Mouse (Mus musculus) kidney, adult 2 months (tissue): ENCODE results near the gene Bach1. TPM values are rescaled to one million over a fixed set of nuclear protein-coding genes. Genes with fewer than 3 reads are reported as not detected.
A peak's percentile ranks its signal among the peaks of the same experiment; 100 is the strongest.
"Not testable (repeated sequence)": the region's sequence is repeated elsewhere in the genome, so short reads cannot be mapped to it uniquely, and the experiment has no call there.

Experiments used
- DNase-seq: peaks from one replicate; pipeline ENCODE4 v3.0.0; 2021
- H3K27ac ChIP-seq: fragments of 200-500 bp; 2 replicates; pipeline ENCODE4 v1.5.1; 2012; ENCODE audit warnings: low read depth, low read length, control low read depth, inconsistent platforms; ENCODE audit not compliant: insufficient read depth
- H3K27me3 ChIP-seq: fragments of 200-500 bp; replicated peaks from 2 replicates; pipeline ENCODE4 v1.6.1; 2012; ENCODE audit warnings: mild to moderate bottlenecking, moderate library complexity, low read length, inconsistent platforms; ENCODE audit not compliant: control insufficient read depth, insufficient read depth
- H3K36me3 ChIP-seq: fragments of 200-500 bp; 2 replicates; pipeline ENCODE4 v1.6.1; 2012; ENCODE audit warnings: mild to moderate bottlenecking, moderate library complexity, low read length, inconsistent platforms; ENCODE audit not compliant: control insufficient read depth, insufficient read depth
- H3K4me1 ChIP-seq: fragments of 200-500 bp; 2 replicates; pipeline ENCODE4 v1.6.1; 2011; ENCODE audit warnings: low read length; ENCODE audit not compliant: control insufficient read depth, insufficient read depth
- H3K4me3 ChIP-seq: fragments of 200-500 bp; 2 replicates; pipeline ENCODE4 v1.5.1; 2011; ENCODE audit warnings: mild to moderate bottlenecking, low read depth, low read length, control low read depth; ENCODE audit not compliant: insufficient read depth
- CTCF ChIP-seq: fragments of 200-500 bp; conservative IDR thresholded peaks from 2 replicates; pipeline ENCODE4 v1.5.1; 2011; ENCODE audit warnings: low read depth, mild to moderate bottlenecking, control low read depth, low read length, moderate library complexity, mixed read lengths; ENCODE audit not compliant: insufficient read depth, insufficient read length
- POLR2A ChIP-seq: fragments of 200-500 bp; IDR thresholded peaks from one replicate; pipeline ENCODE4 v1.6.1; 2011; ENCODE audit warnings: low read depth, low read length, control low read depth
- WGBS: fragments of 180-500 bp; shearing (Covaris S2); methylation state at CpG from one replicate; pipeline ENCODE4 v1.1.7; 2018; 5-methylcytosine and 5-hydroxymethylcytosine counted together
- polyA plus RNA-seq: library from polyadenylated mRNA; depleted of rRNA; stranded (reverse); fragments of >200 nt; gene quantifications from 2 replicates; pipeline ENCODE4 v1.2.3, GENCODE M21; 2012

Gene Bach1
- polyA plus RNA-seq, 1 experiment: 9.7 TPM

GRCm38 (mm10) chr16:87681848-87682247 lies 16.9 kb upstream of the Bach1 start:
- no peaks in the 10 kb centered on the region for H3K36me3 ChIP-seq
- TF ChIP-seq POLR2A (no peak), CTCF (no peak)
- no peaks in the 10 kb centered on the region for H3K27me3 ChIP-seq
- no peak overlapping the region for H3K27ac ChIP-seq
- no peak for DNase-seq
- H3K4me3 ChIP-seq: no peak overlapping the region
- 72% methylated on average over 3 of the region's 3 CpGs for WGBS
- peaks cover 7% of the 10 kb centered on the region; the same call in 1 of the 2 replicates for H3K4me1 ChIP-seq

- H3K4me3 ChIP-seq: no peak overlapping the region
- TF ChIP-seq POLR2A: no peak
- no peak for TF ChIP-seq CTCF
- WGBS: 81% methylated on average over 1 of the region's 1 CpGs
- H3K4me1 ChIP-seq: 0 out of 2 replicates have a peak, but pooled peaks cover 4% of the 10 kb centered on the region
- H3K27me3 ChIP-seq: no peaks in the 10 kb centered on the region
- H3K27ac ChIP-seq: no peak overlapping the region
- peak; percentile 21 for DNase-seq
- no peaks in the 10 kb centered on the region for H3K36me3 ChIP-seq
These were observed 12.3 kb upstream of the Bach1 start for GRCm38 (mm10) chr16:87686458-87686857.

DNA sequence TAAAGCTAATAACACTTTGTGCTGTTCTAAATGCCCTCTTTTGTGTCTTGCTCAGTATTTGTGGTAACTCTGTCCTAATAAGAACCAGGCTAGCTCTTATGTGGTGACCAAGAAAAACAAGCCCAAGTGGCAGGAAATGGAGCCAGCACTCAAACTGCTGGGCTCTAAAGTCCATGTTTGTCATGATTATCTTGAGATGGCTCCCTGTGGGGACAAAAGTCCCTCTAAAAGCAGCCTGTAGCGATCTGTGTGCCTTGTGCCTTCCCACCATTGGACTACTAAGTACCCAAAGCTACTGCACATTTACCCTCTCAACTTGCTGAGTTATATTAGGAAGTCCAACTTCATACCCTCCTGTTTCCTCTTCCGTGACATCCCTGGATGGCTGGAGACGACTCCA lies 11.4 kb upstream of the Bach1 start:
- no peaks in the 10 kb centered on the region for H3K36me3 ChIP-seq
- no peak for DNase-seq
- no peak overlapping the region for H3K4me3 ChIP-seq
- no peaks in the 10 kb centered on the region for H3K4me1 ChIP-seq
- no peak overlapping the region for H3K27ac ChIP-seq
- 74% methylated on average over 3 of the region's 3 CpGs for WGBS
- no peaks in the 10 kb centered on the region for H3K27me3 ChIP-seq
- no peak for TF ChIP-seq CTCF
- no peak for TF ChIP-seq POLR2A

DNA sequence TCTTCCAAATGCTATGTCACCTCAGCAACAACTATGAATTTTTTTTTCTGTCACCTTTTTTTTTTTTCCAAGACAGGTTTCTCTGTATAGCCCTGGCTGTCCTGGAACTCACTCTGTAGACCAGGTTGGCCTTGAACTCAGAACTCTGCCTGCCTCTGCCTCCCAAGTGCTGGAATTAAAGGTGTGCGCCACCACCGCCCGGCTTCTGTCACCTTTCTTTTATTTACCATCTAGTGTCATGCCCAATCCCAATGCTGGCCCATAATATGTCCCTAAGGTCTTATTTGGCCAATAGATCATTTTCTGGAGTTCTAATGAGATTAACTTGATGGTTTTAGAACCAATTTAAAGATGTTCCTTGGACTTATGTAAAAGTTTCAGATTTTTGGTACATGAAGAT lies 10.4 kb upstream of the Bach1 start:
- not testable (repeated sequence) for H3K4me1 ChIP-seq, DNase-seq, H3K36me3 ChIP-seq, H3K4me3 ChIP-seq, H3K27ac ChIP-seq, H3K27me3 ChIP-seq
- WGBS: 97% methylated on average over 3 of the region's 3 CpGs

DNA sequence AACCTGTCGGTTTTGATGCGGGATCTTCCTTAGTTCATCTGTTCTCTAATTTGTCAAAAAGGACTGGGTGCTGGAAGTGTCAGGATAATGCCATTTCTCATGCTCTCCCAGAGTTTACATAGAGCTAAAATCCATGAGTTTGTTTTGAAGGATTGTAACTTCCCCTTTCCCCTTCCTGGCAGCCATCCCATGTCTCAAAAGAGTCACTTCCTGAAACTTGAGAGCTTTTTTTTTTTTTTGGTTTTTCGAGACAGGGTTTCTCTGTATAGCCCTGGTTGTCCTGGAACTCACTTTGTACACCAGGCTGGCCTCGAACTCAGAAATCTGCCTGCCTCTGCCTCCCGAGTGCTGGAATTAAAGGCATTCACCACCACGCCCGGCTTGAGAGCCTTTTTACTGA lies 9.9 kb upstream of the Bach1 start:
- not testable (repeated sequence) for H3K36me3 ChIP-seq, H3K27me3 ChIP-seq, H3K4me3 ChIP-seq, H3K27ac ChIP-seq, H3K4me1 ChIP-seq
- 66% methylated on average over 7 of the region's 7 CpGs for WGBS
- peak; percentile 63 for DNase-seq

DNA sequence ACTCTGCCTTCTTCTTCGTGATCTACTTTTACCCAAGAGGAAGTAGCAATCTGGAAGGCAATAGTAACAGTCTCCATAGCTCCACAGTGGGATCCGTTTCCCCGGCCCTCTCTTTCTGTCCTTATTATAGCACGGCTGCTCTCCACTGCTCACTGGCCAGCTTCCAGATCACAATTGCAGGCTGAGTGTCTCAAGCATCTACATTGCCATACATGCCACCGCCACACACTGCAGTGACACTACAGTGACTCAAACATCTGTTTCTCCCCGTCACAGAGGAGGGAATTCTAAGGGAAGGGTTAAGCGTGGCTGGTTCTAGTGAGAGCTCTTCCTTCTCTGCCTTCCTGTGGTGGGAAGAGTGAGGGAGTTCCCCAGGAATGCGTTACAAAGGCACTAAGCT lies 9.5 kb upstream of the Bach1 start:
- H3K27ac ChIP-seq: peak overlapping the region; percentile 49; the same call in 1 of the 2 replicates
- no peaks in the 10 kb centered on the region for H3K4me1 ChIP-seq
- 63% methylated on average over 8 of the region's 8 CpGs for WGBS
- DNase-seq: no peak
- H3K4me3 ChIP-seq: no peak overlapping the region
- TF ChIP-seq POLR2A: no peak
- TF ChIP-seq CTCF: no peak
- no peaks in the 10 kb centered on the region for H3K36me3 ChIP-seq
- H3K27me3 ChIP-seq: no peaks in the 10 kb centered on the region

DNA sequence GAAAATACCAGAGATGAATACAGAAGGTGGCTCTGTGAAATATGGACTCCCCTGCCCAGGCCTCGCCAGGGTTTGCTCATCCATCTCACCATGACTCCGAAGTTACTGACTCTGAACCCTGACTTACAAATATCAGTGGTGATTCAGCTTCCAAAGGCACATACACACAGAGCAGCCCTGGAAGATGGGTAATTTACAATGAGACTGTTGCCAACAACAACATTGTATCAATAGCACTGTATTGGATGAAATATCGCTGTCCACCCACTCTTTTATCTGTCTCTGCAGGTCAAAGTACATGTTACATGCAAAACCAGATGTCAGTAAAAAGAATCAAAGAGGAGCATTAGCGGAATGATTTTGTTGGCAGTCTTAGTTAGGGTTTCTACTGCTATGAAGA lies 8.2 kb upstream of the Bach1 start:
- H3K36me3 ChIP-seq: no peaks in the 10 kb centered on the region
- TF ChIP-seq POLR2A: no peak
- TF ChIP-seq CTCF: no peak
- no peak overlapping the region for H3K4me3 ChIP-seq
- no peak for DNase-seq
- WGBS: 94% methylated on average over 4 of the region's 4 CpGs
- H3K27ac ChIP-seq: no peak overlapping the region
- no peaks in the 10 kb centered on the region for H3K27me3 ChIP-seq
- H3K4me1 ChIP-seq: no peaks in the 10 kb centered on the region

DNA sequence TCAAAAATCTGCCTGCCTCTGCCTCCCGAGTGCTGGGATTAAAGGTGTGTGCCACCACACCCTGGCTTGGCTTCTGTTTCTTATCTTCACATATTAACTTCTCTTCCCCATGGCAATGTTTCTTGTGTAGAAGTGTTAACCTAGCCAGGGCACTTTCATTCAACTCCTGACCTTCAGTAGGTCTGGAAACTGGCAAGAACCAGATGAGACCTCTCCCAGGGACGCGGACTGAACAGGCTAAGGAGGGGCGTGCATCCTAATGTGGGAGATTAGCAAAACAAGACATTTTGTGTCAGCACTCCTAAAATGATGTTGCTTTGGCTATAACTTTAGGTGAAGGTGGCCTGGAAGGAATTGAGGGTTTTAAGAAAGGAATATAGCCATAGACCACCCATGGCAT lies 7.6 kb upstream of the Bach1 start:
- no peak overlapping the region for H3K4me3 ChIP-seq
- WGBS: 82% methylated on average over 4 of the region's 4 CpGs
- no peaks in the 10 kb centered on the region for H3K4me1 ChIP-seq
- H3K27ac ChIP-seq: no peak overlapping the region
- H3K27me3 ChIP-seq: no peaks in the 10 kb centered on the region
- TF ChIP-seq POLR2A (no peak), CTCF (no peak)
- H3K36me3 ChIP-seq: no peaks in the 10 kb centered on the region
- DNase-seq: no peak
